Mouse (Mus musculus) urinary bladder, postnatal 10 days (tissue): ENCODE data around the gene Fgfr2.

Experiments used
- DNase-seq: peaks from one replicate; pipeline ENCODE4 v3.0.0; 2022; ENCODE audit warnings: low spot score

The Fgfr2 gene

DNA sequence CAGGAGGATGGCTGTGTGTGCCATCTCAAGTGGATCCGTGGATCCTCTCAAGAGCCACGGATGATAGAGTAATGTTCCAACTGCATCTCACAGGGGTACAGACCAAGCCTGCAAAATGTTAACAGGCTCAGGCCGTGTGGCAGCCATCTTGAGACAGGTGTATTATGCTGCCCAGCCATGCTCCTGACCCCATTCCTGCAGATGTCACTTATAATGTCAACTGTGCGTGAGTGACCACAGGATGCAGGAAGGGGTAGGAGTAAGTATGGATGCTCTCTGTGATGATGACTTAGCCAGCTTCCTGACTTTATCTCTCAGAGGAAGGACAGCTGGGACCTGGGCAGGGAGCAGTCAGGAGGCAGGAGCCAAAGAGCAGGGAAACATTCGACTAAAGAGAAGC lies 2459.1 kb downstream of the Fgfr2 start:
- DNase-seq, result no peak

DNA sequence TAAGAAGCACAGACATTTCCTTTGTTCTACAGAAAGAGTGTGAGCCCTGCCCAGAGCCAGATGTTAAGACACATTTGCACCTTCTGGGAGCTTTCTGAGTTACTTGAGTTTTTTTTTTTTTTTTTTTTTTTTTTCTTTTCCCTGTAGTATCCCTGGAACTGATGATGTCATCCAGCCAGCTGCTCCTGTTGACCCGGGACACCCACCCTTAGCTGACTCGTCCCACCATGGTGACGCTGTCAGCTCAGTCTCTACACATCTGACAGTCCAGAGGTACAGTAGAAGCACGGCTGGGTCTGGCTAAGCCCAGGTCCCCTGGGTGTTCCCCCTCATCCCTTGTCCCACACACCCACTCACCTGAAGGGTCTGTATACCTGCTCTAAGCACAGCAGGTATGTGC lies 2460.3 kb downstream of the Fgfr2 start:
- DNase-seq, result no peak

DNA sequence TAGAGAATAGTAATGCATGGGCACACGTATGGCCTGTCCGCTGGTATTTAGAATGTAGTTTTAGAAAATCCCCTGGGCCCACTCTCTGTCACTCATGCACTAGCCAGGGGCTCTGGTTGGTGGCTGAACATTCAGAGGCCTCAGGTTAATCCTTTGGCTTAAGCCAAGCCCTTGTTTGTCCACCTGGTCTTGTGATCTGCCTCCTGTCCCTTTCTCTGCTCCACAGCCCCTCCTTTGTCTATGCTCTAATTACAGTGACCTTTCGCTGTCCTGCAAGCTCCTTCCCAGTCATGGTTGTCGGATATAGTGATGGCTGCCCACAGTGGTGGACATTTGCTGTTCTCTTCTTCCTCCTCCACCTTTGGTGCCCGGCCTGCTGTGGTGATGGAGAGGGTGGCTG lies 2460.9 kb downstream of the Fgfr2 start:
- no peak for DNase-seq

DNA sequence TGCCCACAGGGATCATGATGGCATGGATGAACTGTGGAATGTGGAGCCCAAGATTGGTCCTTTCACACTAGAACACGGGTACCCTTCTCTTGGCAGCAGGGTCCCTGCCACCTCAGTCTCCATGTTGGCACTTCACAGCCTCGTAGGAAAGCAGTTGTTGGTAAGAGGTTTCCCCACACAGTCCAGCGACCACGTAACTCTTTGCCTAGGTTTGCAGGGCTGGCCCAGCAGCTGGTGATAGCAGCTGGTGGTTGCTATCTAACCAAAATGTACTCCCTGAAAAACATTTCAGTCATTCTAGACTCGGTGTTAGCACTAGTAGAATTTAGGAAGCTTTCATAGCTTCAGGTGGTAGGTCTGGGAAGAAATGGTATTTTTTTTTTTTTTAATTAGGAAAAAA lies 2464.0 kb downstream of the Fgfr2 start:
- no peak for DNase-seq

DNA sequence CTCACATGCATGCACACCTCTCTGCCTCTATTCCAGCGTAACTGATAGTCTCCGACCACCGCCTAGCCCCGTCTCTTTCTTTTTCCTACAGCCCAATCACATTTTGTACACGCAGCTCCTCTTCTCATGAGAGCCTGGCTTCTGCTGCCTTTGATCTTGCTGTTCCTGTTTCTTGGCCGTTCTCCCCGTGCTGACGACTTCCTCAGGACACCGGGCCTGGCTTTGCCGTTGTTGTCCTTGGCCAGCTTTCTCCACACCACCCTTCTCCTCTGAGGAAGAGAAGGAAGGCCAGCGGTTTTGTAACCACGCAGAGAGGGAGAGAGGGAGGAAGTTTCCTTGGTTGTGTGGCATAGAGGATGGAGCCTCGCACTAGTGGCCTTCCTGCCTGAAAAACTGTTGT lies 2465.4 kb downstream of the Fgfr2 start:
- DNase-seq, result no peak

DNA sequence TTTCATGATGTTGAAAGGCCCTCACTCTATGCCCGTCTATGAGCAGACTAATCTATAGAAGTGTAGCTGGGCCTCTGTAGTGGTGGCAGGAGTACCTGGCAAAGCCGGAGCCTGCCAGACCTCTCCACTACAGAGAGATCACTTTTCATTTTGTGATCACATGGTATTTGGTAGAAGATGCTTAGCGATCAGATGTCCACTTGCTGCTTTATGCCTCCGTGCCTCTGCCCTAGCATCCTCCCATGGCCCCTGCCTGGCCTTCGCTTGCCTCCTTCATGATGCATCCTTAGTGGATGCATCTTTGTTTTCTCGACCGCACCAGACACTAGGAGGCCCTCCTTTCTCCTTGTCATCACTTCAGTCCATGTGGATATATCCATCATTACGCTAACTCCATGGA lies 2466.2 kb downstream of the Fgfr2 start:
- no peak for DNase-seq

DNA sequence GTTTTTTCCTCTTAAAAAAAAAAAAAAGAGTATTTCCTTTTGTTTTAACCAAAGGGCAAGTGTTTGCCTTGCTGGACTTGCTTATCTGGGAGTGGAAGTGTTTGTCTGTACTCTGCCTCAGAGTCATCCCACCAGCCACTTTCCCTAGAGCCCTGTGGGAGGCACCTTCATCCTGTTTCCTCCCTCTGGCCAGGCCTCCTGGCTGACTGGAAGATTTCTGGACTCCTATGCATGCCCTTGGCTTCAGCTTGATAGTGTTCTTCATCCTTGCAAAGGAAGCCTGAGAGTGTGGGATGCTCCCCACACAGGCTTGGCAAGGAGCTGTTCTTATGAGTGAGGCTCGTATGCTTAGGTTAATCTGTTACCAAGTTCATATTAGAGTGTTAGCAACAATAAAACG lies 2468.6 kb downstream of the Fgfr2 start:
- no peak for DNase-seq

DNA sequence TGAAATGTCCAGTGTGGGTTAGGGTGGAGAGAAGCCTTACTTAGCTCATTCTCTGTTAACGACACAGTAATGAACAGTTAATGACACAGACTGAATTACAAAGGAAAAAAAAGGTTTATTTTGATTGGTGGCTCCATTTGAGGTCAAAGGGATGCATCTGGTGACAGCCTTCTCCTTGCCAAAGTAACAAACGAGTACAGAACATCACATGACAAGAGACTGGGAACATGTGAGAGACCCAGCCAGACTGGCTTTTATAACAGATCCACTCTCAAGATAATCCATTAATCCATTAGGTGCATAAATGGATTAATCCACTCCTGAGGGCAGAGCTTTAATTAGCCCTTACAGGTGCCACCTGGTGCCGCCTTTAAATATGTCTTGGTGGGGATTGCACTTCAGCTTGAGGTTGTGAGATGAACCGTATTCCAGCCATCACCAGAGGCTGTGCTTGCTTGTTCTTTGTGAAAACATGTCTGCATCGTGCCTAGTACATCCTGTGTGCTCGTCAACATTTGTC lies 2470.1 kb downstream of the Fgfr2 start:
- DNase-seq, result no peak

DNA sequence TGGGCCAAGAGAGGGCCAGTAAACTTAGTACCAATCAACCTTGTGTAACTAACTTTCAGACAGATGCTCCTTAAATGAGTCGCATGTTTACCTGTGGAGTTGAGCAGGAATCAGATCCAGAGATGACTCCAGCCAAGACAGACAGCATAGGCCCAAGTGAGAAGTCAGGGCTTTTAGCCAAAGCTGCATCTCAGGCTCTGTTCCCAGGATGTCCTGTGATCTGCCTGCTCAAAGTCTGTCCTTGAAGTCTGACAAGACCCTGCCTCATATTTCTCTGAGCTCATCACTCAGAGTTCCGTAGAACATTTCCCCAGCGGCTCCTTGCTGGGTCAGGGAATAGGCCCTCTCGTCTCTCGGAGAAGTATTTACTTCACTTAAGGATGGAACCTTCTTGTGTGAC lies 2472.5 kb downstream of the Fgfr2 start:
- DNase-seq, result no peak

DNA sequence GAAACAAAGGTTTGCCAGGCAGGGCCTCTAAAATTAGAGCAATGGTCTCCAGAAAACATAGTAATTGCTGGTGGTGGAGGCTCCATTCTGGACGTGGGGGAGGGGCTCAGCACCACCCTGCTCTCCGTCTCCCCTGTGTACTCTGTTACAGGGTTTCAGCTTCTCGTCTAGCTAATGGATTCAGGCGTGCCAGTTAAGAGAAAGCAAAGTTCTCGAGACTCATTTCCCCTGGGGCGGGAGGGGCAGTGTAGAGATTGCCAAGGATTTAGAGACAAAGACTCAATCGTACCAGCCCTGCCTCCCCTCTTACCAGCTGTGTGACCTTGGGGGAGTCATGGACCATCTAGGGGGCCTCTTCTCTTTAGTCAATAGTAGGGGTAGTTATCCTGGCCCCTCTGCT lies 2473.9 kb downstream of the Fgfr2 start:
- no peak for DNase-seq

DNA sequence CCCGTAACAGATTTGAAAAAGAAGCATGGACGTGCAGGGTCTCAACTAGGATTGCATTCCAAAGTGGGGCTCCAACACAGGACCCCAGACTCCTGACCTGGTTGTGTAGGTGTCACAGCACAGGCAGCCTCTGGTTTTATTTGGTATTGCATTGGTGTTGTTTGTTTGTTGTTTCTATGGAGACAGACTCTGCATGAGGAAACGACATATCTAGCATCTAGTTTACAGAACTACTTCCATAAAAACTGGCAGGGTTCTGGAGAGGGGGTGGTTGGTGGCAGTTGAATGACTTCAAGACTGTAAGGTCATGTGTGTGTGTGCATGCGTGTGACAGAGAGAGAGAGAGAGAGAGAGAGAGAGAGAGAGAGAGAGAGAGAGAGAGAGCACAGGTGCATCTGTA lies 2475.1 kb downstream of the Fgfr2 start:
- no peak for DNase-seq

DNA sequence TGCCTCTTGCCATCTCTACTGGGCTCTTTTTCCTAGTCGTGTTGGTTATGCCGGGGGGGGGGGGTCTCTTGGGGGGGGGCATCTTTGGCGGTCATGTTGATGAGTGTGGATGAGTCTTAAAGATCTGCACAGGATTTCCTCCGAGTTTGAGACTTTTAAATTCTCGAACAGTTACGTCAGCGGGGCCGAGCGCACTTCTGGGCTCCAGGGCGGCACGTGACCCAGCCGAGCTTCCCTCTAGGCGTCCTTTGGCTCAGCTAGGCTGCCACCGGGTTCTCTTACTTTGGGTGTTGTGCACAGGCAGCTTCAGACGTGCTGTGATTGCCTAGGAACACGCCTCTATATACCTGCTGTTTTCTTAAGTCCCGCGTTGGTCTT lies 2476.4 kb downstream of the Fgfr2 start:
- DNase-seq, result peak; percentile 42

DNA sequence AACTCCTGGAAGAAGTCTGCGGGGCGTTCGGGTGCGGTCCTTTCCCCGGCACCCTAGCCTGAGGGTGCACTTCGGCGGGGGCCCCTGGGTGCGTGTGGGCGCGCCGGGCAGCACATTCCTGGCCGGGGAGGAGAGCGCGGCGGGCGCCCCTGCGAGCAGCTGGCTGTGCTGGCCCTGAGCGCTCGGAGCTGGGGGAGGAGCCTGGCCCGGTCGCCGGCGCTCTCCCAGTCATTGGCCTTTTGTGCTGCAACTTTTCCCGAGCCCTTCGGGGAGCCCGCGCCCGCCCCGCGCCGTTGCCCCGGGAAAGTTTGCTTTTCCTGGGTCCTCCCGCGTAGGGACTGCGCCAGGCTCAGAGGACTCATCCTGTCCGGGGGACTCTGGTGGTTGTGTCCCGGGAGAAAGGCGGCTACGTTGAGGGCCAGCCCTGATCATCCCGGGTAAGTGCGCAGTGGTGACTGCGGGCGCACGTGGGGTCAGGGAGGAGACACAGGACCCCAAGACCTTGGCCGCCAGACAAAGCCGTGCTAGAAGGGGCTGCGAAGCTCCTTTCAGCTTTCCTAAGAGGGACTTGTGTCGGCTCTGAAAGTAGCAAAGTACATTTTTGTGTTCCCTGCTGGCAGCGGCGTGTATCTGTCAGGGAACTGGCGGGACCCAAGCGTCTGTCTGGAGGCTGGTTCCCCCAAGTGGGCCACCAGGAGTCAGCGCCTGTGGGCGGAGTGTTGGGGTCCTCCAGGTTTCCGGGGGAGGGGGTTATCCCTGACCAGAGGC lies 2477.0 kb downstream of the Fgfr2 start:
- peak; percentile 41 for DNase-seq

DNA sequence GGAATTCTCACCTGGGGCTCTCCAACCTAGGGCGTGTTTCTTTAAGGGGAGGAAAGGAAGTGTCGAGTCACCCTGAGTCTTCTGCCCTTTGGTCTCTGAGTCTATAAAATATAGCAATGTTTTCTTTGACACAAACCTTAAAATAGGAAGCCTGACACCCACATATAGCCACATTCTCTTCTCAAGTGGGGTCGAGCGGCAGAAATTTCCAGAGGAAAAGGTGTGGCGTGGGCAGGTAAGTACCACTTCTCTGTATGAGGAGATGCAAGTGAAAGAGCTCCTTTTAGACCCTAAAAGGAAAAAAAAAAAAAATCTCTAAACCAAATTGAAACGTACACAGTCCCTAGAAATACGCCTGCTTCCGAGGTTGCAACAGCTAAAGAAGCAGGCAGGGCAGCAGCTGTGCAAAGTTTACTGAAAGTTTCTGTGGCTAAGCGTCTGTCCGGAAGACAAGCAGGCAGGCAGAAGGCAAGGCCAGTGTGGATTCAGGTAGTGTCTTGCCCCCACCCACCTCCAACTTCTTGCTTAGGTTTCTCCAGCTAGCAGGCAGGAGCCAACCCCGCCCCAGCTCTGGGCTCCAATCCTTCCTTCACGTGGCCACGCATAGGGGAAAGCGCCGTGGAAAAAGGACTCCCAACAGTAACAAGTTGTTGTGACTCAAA lies 2477.7 kb downstream of the Fgfr2 start:
- no peak for DNase-seq

DNA sequence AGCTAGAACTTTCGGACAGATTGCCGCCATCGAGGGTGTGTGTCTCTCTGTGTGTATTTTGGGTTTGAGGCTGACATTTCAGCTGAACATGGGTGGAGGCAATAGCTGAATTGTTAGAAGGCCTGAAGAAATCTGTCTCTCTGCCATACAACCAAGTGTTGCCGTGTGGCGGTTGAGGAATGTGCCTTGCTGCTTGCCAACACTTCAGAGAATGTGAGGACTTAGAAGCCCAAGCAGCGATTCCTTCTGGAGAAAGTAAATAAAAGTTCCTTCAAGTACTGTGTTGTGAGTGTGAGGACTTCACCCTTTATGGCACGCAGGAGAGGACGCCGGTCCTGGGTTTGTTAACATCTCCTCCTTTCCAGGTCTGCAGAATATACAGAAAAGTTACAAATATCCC lies 2482.5 kb downstream of the Fgfr2 start:
- no peak for DNase-seq

DNA sequence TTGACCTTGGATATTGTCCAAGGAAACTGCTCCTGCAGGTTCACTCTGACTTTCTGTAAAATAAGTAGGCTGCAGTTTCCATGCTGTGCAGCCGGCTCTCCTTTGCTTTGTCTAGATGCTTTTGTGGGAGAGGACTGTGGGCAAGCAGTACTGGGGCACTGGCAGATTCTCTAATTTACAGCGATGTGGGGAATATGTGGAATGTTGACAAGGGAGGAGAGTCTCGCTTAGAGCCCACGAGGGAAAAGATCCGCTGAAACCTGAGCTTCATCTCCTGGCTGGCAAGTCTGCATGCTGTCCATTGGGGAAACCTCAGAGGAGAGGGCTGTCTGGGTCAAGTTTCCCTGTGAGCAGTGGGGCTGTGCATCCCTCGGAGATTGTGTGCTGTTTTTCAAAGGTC lies 2485.3 kb downstream of the Fgfr2 start:
- no peak for DNase-seq

DNA sequence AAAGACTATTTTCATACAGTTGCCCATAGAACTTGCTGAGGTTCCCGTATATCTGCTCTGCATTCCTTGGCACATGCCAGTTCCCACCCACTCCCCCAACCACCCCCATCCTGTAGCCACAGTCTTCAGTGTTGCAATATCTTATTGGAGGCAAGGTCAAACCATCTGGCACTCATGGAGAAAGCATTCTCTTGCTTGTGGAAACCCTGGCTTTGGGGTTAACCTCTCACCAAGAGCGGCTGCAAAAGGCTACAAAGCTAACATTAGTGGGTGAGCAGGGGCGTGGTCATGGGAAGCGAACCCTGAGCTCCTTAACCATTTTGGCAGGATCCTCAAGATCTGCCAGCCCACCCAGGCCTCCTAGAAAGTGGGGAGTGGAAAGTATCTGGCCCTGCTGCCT lies 2486.2 kb downstream of the Fgfr2 start:
- no peak for DNase-seq

DNA sequence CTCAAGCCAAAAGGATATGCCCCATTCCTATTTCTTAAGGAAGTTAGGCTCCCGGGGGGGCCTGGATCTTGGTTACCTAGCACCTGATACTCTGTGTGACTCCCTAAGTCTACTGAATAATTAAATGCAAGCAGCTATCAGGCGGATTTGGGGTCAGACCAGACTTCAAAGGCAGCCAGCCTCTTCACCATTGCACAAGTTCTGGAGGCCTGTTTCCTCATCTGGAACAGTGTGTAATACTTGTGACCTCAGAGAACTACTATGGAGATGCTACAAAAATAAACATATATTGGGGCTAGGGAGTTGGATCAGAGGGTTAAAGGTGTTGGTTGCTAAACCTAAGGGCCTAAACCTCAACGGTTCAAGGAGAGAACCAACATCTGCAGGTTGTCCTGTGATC lies 2486.9 kb downstream of the Fgfr2 start:
- DNase-seq, result no peak

DNA sequence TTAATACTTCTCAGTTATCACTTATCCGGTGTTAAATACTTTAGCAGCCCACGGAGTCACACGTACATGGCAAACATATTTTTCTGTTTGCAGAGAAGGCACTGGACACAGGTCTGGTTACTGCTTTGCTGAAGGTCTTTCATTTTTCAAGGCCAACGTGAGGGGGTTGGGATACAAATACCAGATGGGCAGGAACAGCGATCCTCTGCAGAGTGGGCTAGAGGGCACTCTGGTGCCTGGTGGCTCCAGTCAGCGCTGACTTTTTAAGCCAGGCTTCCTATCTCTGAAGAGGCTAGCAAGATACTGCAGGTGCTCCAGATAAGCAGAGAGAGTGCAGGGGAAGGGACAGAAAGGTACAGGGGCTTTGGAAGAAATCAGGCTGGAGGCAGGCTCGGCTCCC lies 2487.9 kb downstream of the Fgfr2 start:
- DNase-seq, result no peak

DNA sequence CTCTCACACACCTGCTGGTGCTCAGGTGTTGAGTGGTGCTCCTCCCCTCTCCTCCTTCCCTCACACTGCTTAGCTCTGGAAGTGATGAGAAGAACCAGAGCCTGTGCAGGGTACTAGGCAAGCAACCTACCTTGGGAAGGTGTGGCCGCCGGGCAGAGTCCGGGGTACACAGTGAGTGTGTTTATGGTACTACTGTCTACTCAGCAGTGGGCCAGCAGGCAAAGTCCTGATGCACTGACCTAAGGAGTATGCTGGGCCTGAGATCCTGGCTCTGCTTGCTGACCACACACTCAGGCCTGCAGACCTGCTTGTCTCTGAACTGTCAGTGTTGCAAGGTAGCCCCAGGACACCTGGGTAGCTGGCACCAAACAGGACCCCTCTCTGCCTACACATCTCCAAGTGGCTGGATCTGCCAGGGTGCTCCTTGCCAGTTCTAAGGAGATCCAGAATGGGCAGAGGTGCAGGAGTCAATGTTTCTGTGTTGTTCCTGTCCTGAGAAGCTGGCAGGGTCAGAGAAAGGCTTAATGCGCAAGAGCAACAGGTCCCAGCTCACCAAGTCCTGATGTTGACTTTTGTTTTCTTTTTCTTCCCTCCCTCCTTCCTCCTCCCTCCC lies 2488.8 kb downstream of the Fgfr2 start:
- no peak for DNase-seq

DNA sequence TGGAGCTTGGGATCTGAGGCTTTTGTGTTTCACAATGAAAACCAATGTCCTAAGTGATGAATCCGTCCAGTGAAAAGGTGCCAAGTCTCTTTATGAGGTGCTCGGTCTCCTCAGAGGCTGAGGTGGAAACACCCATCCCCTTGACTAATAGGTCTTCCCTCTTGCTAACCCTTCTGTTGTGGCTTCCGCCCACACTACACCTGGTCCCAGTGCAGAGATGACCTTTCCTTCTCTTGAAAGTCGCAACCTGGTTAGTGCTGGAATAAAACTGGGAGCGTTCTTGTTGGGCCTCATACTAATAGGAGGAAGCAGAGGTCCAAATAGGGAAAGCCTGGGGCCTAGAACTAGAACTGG lies 2490.8 kb downstream of the Fgfr2 start:
- no peak for DNase-seq

DNA sequence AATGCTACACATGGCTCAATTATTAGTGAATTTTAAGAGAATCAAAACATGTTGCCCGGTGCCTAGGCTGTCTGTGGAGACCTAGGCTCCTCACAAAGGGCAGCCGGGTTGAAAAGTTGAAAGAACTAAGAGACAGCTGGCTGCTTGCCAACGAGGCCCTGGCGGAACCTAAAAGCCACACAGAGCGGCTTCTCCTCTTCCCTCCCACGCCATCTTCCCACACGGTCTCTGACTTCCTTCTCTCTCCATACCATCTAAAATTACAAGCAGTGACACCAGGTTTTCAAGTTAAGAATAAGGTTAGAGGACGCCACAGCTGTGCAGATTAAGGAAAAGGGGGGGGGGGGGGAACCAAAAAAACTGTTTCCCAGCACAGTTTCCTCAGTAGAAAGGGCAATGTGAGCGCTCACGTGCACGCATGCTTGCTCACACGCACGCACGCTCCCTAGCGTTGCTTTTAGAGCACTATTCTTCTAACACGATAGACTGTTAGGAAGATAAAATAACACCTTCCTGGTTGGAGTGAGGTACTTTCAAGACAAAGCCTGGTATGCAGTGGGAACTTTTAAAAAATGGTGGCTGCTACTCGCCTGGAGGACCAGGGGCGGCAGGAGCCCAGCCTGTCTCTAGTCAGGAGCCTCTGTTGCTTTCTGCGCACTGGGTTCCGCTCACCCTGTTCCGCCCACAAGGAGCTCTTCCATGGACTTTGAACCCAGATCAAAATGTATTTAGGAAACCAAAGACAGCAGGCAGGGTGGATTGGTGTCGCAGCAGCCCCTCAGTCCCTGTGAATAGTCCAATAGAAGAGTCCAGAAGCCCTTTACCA lies 2491.4 kb downstream of the Fgfr2 start:
- no peak for DNase-seq

DNA sequence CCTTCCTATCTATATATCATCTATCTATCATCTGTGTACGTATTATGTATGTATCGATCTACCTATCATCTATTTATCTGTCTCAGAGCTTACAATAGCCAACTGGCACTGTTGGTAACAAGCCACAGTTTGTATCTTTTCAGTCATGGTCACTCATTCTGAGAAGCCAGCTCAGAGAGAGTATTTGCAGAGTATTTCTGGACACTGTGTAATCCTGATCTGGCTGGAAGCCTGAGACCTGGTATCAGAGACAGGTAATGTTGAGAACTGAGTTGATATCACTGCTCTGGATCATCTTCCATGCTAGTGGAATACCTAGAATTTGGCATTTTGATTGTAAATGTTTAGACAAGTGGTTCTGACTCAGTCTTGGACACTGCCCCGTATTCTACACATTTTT lies 2492.2 kb downstream of the Fgfr2 start:
- no peak for DNase-seq
